Mouse (Mus musculus): Measurements from ENCODE around the gene Henmt1. TPM values are rescaled to one million over a fixed set of nuclear protein-coding genes. Genes with fewer than 3 reads are reported as not detected.

Gene Henmt1
- 1.2 and 1.6 TPM in 2 replicates for polyA plus RNA-seq (2015; fragmentation: Nextera tagmentation; extraction: Ambion mirVana)

DNA sequence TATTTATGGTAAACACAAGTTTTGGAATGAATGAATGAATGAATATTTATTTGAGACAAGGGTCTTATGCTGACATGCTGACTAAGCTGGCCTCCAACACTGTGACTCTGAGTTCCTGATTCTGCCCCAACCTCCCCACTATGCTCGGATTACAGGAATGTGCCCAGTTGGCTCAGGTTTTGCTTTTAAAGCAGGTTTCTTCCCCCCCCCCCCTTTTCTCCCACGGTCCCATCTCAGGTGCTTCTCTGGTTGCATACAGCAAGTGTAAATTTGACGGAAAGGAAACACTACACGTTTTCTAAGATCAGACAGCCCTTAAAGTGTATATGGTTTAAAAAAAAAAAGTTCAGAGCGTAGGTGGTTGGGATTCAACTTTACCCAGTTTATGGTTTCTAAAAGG lies at the start of gene Henmt1:
Henmt1 (plus strand) TSS at position 301 of the 400 bp plus-strand sequence.
- Histone ChIP-seq H3K4me3 (peak within 1 kb of the TSS; percentile 40), H3K27me3 (no peaks in the 10 kb centered on the region), H3K27ac (replicated peaks) (no peak within 1 kb of the TSS), H3K4me1 (peaks cover 5% of the 10 kb centered on the region; the same call in 1 of the 2 replicates), H3K9ac (replicated peaks) (0 out of 2 replicates have a peak within 1 kb of the TSS, but pooled peaks have one; percentile 4), H3K4me2 (replicated peaks) (peak within 1 kb of the TSS; percentile 55), H3K9me3 (no peaks in the 10 kb centered on the region), H3K36me3 (no peaks in the 10 kb centered on the region)
- no peak for ATAC-seq (replicated peaks)
- 87% methylated on average over 5 of the region's 5 CpGs for WGBS

DNA sequence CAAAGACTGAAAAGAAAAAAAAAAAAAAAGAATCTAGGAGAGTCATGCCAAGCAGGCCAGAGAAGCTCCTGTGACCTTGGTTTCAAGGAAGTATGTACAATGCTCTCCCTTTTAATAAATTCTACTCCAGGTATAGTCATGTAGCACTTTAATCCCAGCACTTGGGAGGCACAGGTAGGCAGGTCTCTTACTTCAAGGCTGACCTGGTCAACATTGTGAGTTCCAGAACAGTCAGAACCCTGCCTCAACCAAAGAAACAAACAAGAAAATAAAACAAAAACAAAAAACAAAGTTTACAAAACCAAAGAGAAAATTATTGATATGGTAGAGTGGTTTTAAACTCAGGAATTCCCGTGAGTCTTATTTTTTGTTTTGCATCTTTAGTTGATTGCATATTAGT lies 49.8 kb upstream of the Henmt1 start, which contains the start of gene Fndc7:
Fndc7 (minus strand) TSS at position 101 of the 400 bp plus-strand sequence.
- no peak for ATAC-seq (replicated peaks)
- H3K9me3 ChIP-seq = no peaks in the 10 kb centered on the region
- no peak within 1 kb of the TSS for H3K4me2 ChIP-seq (replicated peaks)
- no peak within 1 kb of the TSS for H3K4me3 ChIP-seq
- H3K27me3 ChIP-seq = no peaks in the 10 kb centered on the region
- no peak within 1 kb of the TSS for H3K27ac ChIP-seq (replicated peaks)
- H3K36me3 ChIP-seq = no peaks in the 10 kb centered on the region
- 96% methylated on average over 1 of the region's 1 CpGs for WGBS
- H3K9ac ChIP-seq (replicated peaks) = no peak within 1 kb of the TSS
- no peaks in the 10 kb centered on the region for H3K4me1 ChIP-seq

DNA sequence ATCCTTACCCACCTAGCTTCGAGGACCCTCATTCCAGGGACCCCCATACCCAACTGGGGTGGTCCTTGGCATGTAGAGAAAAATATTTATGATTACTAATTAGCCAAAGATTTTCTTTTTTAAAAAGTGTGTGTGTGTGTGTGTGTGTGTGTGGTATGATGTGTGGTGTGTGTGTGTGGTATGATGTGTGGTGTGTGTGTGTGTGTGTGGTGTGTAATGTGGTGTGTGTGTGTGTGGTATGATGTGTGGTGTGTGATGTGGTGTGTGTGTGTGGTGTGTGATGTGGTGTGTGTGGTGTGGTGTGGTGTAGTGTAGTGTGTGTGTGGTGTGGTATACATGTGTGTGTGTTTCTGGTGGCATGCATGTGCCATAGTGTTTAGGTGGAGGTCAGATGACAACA lies 47.6 kb upstream of the Henmt1 start:
- Histone ChIP-seq H3K4me1 (no peaks in the 10 kb centered on the region), H3K27me3 (no peaks in the 10 kb centered on the region), H3K4me2 (replicated peaks) (no peak overlapping the region), H3K4me3 (no peak overlapping the region), H3K27ac (replicated peaks) (no peak overlapping the region), H3K9me3 (no peaks in the 10 kb centered on the region), H3K9ac (replicated peaks) (no peak overlapping the region), H3K36me3 (no peaks in the 10 kb centered on the region)
- ATAC-seq (replicated peaks) = no peak
- WGBS = 73% methylated on average over 1 of the region's 1 CpGs

DNA sequence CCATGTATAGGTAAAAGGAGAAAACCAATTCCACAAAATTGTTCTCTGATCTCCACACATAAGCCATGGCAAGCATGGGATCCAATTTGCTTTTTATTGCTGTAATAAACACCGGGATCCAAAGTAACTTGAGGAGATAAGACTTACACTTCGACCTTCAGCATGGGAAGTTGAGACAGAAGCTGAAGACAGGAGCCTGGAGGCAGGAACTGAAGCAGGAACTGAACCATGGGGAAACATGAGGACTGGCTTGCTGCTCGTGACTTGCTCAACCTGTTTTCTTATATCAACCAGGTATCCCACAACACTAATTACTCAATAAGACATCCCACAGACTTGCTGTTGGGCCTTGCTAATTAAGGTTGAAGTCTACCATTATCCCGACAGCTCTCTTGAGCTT lies 46.8 kb upstream of the Henmt1 start:
- Histone ChIP-seq H3K36me3 (no peaks in the 10 kb centered on the region), H3K27ac (replicated peaks) (no peak overlapping the region), H3K4me2 (replicated peaks) (no peak overlapping the region), H3K9ac (replicated peaks) (no peak overlapping the region), H3K27me3 (no peaks in the 10 kb centered on the region), H3K4me3 (no peak overlapping the region), H3K9me3 (no peaks in the 10 kb centered on the region), H3K4me1 (no peaks in the 10 kb centered on the region)
- 74% methylated on average over 4 of the region's 4 CpGs for WGBS
- ATAC-seq (replicated peaks) = no peak

DNA sequence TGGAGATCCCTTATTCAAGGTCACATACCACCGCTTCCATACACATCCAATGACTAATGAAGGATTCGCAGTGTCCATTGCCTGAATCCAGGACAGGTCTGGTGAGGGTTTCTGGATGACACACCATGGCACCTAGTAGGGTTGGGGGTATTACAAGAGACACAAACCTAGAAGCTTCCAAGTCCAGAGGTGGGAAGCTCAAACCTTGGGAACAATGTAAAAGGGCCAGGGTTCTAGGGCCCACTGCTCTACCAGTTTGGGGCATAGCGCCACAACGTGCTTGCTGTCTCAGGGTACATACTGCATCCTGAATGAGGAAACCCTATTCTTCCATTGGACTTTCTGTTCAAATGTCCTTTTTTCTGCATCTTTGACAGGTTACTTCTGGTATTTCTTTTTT lies 41.0 kb upstream of the Henmt1 start:
- Histone ChIP-seq H3K9ac (replicated peaks) (no peak overlapping the region), H3K36me3 (peaks cover 18% of the 10 kb centered on the region), H3K4me3 (no peak overlapping the region), H3K9me3 (no peaks in the 10 kb centered on the region), H3K27me3 (no peaks in the 10 kb centered on the region), H3K27ac (replicated peaks) (no peak overlapping the region), H3K4me2 (replicated peaks) (no peak overlapping the region), H3K4me1 (no peaks in the 10 kb centered on the region)
- 94% methylated on average over 4 of the region's 4 CpGs for WGBS
- ATAC-seq (replicated peaks) = no peak

DNA sequence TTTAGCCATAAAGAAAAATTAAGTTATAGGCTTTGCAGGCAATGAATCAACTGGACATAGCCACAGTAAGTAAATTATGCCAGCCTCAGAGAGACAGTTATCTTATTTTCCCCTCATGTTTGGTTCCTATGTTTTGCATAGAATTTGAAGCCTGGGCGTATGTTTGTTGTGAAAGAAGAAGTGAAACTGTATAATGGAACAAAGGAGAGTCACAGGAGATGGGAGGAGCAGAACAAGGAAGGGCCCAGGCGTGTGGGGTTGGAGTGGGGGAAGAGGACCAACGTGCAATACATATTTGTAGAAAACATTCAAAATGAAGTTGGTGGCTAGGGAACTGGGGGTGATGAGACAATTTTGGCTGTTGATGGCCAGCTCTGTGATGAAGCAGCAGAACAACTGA lies 39.5 kb upstream of the Henmt1 start:
- Histone ChIP-seq H3K27me3 (no peaks in the 10 kb centered on the region), H3K9me3 (no peaks in the 10 kb centered on the region), H3K4me2 (replicated peaks) (no peak overlapping the region), H3K9ac (replicated peaks) (no peak overlapping the region), H3K4me3 (no peak overlapping the region), H3K36me3 (peaks cover 33% of the 10 kb centered on the region), H3K4me1 (no peaks in the 10 kb centered on the region), H3K27ac (replicated peaks) (no peak overlapping the region)
- 87% methylated on average over 3 of the region's 3 CpGs for WGBS
- no peak for ATAC-seq (replicated peaks)

DNA sequence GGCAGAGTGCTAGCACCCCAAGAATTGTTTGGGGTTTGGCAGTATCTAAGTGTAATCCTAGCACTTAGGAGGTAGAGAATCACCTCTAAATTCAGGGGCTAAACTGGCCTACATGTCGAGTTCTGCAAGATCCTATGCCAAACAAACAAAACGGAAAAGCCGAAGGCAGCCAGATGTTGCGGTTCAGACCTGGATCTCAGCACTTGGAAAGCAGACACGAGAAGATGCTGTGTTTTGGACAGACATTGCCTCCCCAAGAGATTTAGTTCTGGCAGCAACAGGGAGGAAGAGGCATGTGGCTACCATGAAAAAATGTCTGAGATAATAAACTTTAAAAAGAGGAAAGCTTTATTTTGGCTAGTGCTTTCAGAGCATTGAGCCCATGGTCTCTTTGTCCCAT lies 39.0 kb upstream of the Henmt1 start:
- Histone ChIP-seq H3K36me3 (peaks cover 37% of the 10 kb centered on the region), H3K9me3 (no peaks in the 10 kb centered on the region), H3K4me3 (no peak overlapping the region), H3K9ac (replicated peaks) (no peak overlapping the region), H3K4me1 (no peaks in the 10 kb centered on the region), H3K4me2 (replicated peaks) (no peak overlapping the region), H3K27ac (replicated peaks) (no peak overlapping the region), H3K27me3 (no peaks in the 10 kb centered on the region)
- no peak for ATAC-seq (replicated peaks)
- WGBS = 83% methylated on average over 5 of the region's 5 CpGs

DNA sequence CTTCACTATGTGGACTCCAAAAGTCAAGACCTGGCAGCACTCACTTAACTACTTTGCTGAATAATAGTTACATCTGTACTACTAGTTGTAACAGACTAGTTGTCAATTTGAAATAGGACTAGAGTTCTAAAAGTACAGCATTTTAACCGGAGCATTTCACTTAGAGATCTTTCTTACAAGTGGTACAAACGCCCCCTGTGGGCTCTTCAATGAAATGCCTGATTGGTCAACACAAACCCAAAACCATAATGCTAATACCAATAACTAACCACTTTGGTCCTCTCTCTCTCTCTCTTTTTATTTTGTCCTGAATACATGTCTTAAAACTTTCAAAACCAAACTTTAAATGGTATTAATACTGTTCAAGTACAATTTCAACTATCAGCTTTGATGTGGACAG lies 37.6 kb upstream of the Henmt1 start:
- H3K9ac ChIP-seq (replicated peaks) = no peak overlapping the region
- H3K4me3 ChIP-seq = no peak overlapping the region
- no peaks in the 10 kb centered on the region for H3K9me3 ChIP-seq
- no peaks in the 10 kb centered on the region for H3K4me1 ChIP-seq
- WGBS = 55% methylated on average over 2 of the region's 2 CpGs
- no peaks in the 10 kb centered on the region for H3K27me3 ChIP-seq
- peaks cover 42% of the 10 kb centered on the region for H3K36me3 ChIP-seq
- no peak overlapping the region for H3K27ac ChIP-seq (replicated peaks)
- H3K4me2 ChIP-seq (replicated peaks) = no peak overlapping the region
- ATAC-seq (replicated peaks) = no peak

DNA sequence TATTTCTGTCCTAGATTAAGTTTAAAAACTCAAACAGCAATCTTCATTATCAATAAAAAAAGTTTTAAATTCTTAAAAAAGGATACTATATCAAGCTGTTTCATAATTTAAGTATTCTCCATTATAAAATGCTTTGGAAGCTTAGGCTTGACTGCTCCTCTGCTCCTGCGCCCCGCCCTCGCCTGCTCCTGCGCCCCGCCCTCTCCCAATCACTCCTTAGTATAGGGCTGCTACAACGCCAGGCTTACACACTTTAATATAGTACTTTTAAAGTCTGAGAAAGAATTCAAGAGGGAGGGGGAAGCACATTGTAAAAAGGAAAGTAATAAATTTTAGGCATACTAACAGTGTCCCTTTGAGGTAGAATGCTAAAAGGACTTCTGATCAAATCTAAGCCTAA lies 36.7 kb upstream of the Henmt1 start:
- WGBS = 95% methylated on average over 6 of the region's 6 CpGs
- Histone ChIP-seq H3K27ac (replicated peaks) (no peak overlapping the region), H3K4me3 (no peak overlapping the region), H3K9ac (replicated peaks) (no peak overlapping the region), H3K9me3 (no peaks in the 10 kb centered on the region), H3K4me1 (no peaks in the 10 kb centered on the region), H3K4me2 (replicated peaks) (no peak overlapping the region), H3K36me3 (peaks cover 47% of the 10 kb centered on the region), H3K27me3 (no peaks in the 10 kb centered on the region)
- no peak for ATAC-seq (replicated peaks)

DNA sequence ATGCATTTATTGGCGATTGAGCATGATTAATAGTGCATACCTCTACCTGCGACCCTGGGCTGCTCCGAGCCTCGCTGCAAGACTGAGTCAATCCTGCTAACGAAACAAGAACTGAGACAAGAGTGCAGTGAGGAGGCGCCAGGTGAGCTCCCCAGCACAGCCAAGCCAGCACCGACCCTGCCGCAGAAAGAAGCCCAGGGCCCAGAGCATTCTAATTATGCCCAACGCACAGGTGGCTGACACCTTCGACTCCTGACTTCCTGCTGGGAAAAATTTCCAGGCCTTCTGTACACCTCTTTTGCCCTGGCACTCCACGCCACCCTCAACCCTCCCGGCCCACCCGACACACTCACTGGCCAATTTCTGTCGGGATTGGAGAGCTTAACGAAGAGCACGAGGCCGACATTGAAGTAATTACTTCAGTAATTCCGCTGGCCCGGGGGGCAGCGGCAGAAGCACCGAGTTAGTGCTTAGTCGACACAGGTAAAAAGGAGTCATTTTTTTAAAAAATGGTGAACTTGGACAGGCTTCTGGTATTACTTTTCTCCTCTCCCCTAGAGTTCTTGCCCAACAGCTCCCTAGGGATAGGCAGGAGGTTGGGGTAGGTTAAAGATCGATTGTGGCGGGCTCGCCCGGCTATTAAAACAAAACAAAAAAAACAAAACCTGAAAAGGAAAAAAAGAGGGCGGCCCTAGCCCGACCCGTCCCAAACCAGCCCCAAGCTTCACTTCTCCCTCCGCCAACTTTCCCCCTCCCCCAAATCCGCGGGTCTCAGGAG lies 29.2 kb upstream of the Henmt1 start:
- Histone ChIP-seq H3K4me2 (replicated peaks) (peak overlapping the region; percentile 98), H3K36me3 (peaks cover 13% of the 10 kb centered on the region), H3K4me3 (peak overlapping the region; percentile 82), H3K9ac (replicated peaks) (peak overlapping the region; percentile 84), H3K4me1 (peaks cover 28% of the 10 kb centered on the region), H3K9me3 (no peaks in the 10 kb centered on the region), H3K27me3 (no peaks in the 10 kb centered on the region), H3K27ac (replicated peaks) (peak overlapping the region; percentile 97)
- under 1% methylated on average over 31 of the region's 32 CpGs for WGBS
- ATAC-seq (replicated peaks) = no peak

DNA sequence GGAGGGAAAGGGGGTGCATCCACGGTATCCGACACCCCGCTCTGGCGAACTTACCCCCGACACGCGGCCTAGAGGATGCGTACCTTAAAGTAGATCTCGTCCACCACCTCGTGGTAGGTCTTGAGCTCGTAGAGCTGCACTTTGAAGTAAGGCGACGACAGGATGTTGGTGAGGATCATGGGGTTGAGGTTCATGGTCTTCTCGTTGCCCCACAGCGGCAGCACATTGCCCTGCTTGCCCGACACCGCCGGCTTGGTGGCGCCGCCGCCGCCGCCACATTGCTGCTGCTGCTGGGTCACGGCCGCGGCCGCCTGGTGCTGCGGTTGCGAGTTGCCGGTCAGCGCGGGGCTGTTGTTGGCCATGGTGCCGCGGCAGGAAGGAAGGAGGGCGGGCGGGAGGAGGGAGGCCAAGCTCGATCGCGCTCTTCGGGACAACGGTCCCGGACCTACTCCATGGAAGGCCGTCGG lies 28.6 kb upstream of the Henmt1 start:
- H3K9ac ChIP-seq (replicated peaks) = peak overlapping the region; percentile 84
- peaks cover 28% of the 10 kb centered on the region for H3K4me1 ChIP-seq
- WGBS = 1% methylated on average over 43 of the region's 44 CpGs
- H3K36me3 ChIP-seq = peaks cover 8% of the 10 kb centered on the region
- H3K4me2 ChIP-seq (replicated peaks) = peak overlapping the region; percentile 98
- H3K27ac ChIP-seq (replicated peaks) = peak overlapping the region; percentile 97
- peak; percentile 88 for ATAC-seq (replicated peaks)
- no peaks in the 10 kb centered on the region for H3K27me3 ChIP-seq
- no peaks in the 10 kb centered on the region for H3K9me3 ChIP-seq
- H3K4me3 ChIP-seq = peak overlapping the region; percentile 82

DNA sequence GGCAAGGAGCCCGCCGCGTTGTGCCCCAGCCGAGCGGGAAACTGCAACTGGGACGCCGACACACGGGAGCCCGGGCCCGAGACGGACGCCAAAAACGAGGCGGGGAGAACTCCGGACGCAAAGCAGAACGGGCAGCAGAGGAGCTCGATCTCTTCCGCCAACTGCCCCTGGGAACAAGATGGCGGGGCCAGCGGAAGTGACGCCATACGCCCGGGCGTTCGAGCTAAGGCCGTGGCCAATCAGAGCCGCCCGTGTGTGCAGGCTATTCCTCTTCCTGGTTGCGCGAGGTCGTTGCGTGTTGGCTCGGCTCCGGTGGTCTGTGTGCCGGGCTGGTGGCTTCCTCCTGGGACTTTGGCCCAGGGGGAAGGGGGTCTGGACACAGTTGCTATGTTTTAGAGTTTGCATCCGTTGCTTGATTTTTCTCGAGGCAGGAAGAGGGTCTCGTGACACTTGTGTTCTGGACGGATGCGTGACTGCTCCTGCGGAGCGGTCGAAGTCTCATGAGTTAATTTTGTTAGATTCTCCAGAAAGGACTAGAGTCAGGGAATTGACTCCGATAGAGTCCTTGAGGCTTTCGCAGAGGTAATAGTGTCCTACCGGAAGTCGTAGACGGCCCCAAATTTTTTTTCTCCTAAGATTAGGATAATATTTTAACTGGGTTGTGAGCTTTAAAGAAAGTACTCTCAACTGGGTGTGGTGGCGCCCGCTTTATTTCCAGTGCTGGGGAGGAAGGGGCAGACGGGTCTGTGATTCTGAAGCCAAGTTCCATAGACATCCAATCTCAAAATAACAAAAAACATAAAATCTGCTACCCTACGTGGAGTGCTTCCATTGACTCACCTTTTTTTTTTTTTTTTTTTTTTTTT lies 27.9 kb upstream of the Henmt1 start, which contains the start of gene Prpf38b:
Prpf38b (minus strand) TSS at position 180 of the 866 bp plus-strand sequence.
- under 1% methylated on average over 53 of the region's 53 CpGs for WGBS
- H3K27me3 ChIP-seq = no peaks in the 10 kb centered on the region
- H3K4me1 ChIP-seq = peaks cover 28% of the 10 kb centered on the region
- ATAC-seq (replicated peaks) = peak; percentile 100
- H3K4me3 ChIP-seq = peak within 1 kb of the TSS; percentile 82
- no peaks in the 10 kb centered on the region for H3K9me3 ChIP-seq
- H3K9ac ChIP-seq (replicated peaks) = peak within 1 kb of the TSS; percentile 84
- peaks cover 5% of the 10 kb centered on the region for H3K36me3 ChIP-seq
- H3K4me2 ChIP-seq (replicated peaks) = peak within 1 kb of the TSS; percentile 98
- H3K27ac ChIP-seq (replicated peaks) = peak within 1 kb of the TSS; percentile 97

Measured in forebrain, embryonic 15.5 days (tissue).